Mouse (Mus musculus) fibroblast of lung, adult 2 months (primary cell): ENCODE data around the gene Gm47791.

ENCODE experiments used
- DNase-seq: peaks from one replicate; pipeline ENCODE4 v3.0.0-alpha.2; 2011; ENCODE audit warnings: low read depth

Gene Gm47791

GRCm38 (mm10) chr1:82771022-82771586 lies at the start of gene Gm47791:
Gene Gm47791, minus strand, starts transcription at chr1:82771243.
- DNase-seq, result no peak

- no peak for DNase-seq
These were observed 49.7 kb upstream of the Gm47791 start for GRCm38 (mm10) chr1:82820626-82821186.

- DNase-seq, result no peak
These were observed 49.1 kb upstream of the Gm47791 start for GRCm38 (mm10) chr1:82820179-82820578.

GRCm38 (mm10) chr1:82819366-82819765 lies 48.3 kb upstream of the Gm47791 start:
- DNase-seq, result no peak

- no peak for DNase-seq
These were observed 45.1 kb upstream of the Gm47791 start for GRCm38 (mm10) chr1:82815941-82816716.

- no peak for DNase-seq
These were observed 40.7 kb upstream of the Gm47791 start for GRCm38 (mm10) chr1:82811766-82812165.

GRCm38 (mm10) chr1:82808564-82808963 lies 37.5 kb upstream of the Gm47791 start:
- peak; percentile 62 for DNase-seq

GRCm38 (mm10) chr1:82807206-82807605 lies 36.2 kb upstream of the Gm47791 start:
- no peak for DNase-seq

- DNase-seq, result no peak
These were observed 35.3 kb upstream of the Gm47791 start for GRCm38 (mm10) chr1:82806391-82806790.

GRCm38 (mm10) chr1:82804059-82804458 lies 33.0 kb upstream of the Gm47791 start:
- DNase-seq, result no peak

- no peak for DNase-seq
These were observed 32.6 kb upstream of the Gm47791 start for GRCm38 (mm10) chr1:82803608-82804007.

- no peak for DNase-seq
These were observed 30.2 kb upstream of the Gm47791 start for GRCm38 (mm10) chr1:82801105-82801783.

GRCm38 (mm10) chr1:82798922-82799321 lies 27.9 kb upstream of the Gm47791 start:
- no peak for DNase-seq

- DNase-seq, result no peak
These were observed 27.3 kb upstream of the Gm47791 start for GRCm38 (mm10) chr1:82798304-82798703.

- no peak for DNase-seq
These were observed 26.0 kb upstream of the Gm47791 start for GRCm38 (mm10) chr1:82797088-82797487.

GRCm38 (mm10) chr1:82795702-82796443 lies 24.8 kb upstream of the Gm47791 start:
- no peak for DNase-seq

- DNase-seq, result no peak
These were observed 24.2 kb upstream of the Gm47791 start for GRCm38 (mm10) chr1:82795211-82795610.

- no peak for DNase-seq
These were observed 22.9 kb upstream of the Gm47791 start for GRCm38 (mm10) chr1:82793986-82794385.

GRCm38 (mm10) chr1:82793110-82793509 lies 22.1 kb upstream of the Gm47791 start:
- DNase-seq, result no peak

- DNase-seq, result no peak
These were observed 21.2 kb upstream of the Gm47791 start for GRCm38 (mm10) chr1:82792238-82792637.

- DNase-seq, result no peak
These were observed 20.1 kb upstream of the Gm47791 start for GRCm38 (mm10) chr1:82791105-82791504.

GRCm38 (mm10) chr1:82788070-82788469 lies 17.0 kb upstream of the Gm47791 start:
- DNase-seq, result no peak
